Mouse (Mus musculus) c-Kit-positive CD71-positive TER-119-positive erythroid progenitor cells, embryonic 14.5 days (primary cell): ENCODE results near the gene Npcd.

Source experiments
- DNase-seq: peaks from one replicate; pipeline ENCODE4 v3.0.0-alpha.2; 2013; ENCODE audit warnings: low spot score

Gene Npcd

GRCm38 (mm10) chr15:79741921-79742705 is 91.9 kb downstream of the Npcd start, which contains the start of gene Sun2:
TSS of gene Sun2 (minus strand) at chr15:79742536.
- peak; percentile 84 for DNase-seq

GRCm38 (mm10) chr15:79741173-79741858 is 92.7 kb downstream of the Npcd start:
- peak; percentile 31 for DNase-seq

- DNase-seq: no peak
Measured at GRCm38 (mm10) chr15:79740739-79741138, 93.3 kb downstream of the Npcd start.
